ENCODE assay signal across 8 mouse cellular contexts in the genomic region with DNA sequence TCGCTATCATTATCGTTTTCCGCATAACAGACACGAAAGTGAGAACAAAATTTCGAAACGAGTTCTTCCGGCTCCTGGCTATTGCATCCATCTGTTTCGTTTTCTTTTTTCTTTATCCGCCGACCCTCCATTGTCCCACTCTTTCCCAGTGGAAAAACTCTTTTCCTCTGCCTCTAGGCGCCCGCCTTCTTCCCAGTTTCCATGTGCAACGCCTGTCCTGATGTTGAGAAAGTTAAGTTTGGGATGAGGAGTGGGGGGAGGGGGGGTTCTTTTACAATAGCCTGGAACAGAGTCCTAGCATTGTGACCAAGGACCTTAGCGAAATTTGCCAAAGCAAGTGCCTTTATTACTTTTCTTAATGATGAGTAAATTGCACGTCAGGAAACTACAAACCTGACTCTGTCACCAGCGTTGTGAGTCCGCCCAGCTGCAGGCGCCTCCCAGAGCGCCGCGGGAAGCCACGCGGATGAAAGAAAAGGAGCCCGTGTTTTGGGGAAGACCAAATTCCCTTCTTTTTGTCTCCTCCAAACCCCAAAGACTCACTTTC. TPM values are rescaled to one million over a fixed set of nuclear protein-coding genes. Genes with fewer than 3 reads are reported as not detected.
A peak's percentile ranks its signal among the peaks of the same experiment; 100 is the strongest.
DNase-seq lines count a peak whose midpoint lies in the region; ATAC-seq and TF ChIP-seq lines count a peak whose summit lies in the region.

No protein-coding gene starts in this region.

- peak overlapping the region; percentile 50 for H3K9ac ChIP-seq in intestine, embryonic 14.5 days (ENCODE audit: low read length)
- H3K9ac ChIP-seq in midbrain, embryonic 16.5 days (ENCODE audit: low read depth, low read length), result peak overlapping the region; percentile 76

- no peak overlapping the region for H3K27ac ChIP-seq in cerebellum, adult 2 months (ENCODE audit: insufficient read depth, low read length)
- H3K27ac ChIP-seq in spleen, adult 2 months (ENCODE audit: insufficient read depth, low read length), result no peak overlapping the region
- H3K27ac ChIP-seq in intestine, embryonic 14.5 days (ENCODE audit: low read depth), result peak overlapping the region; percentile 74
- H3K27ac ChIP-seq in midbrain, embryonic 16.5 days (ENCODE audit: low read length), result peak overlapping the region; percentile 28

- peak overlapping the region; percentile 62 for H3K4me3 ChIP-seq in cerebellum, adult 2 months (replicated peaks; ENCODE audit: insufficient read depth, low read depth, low read length)
- H3K4me3 ChIP-seq in spleen, adult 2 months (ENCODE audit: extremely low read depth, insufficient read depth, insufficient read length), result peak overlapping the region; percentile 76
- peak overlapping the region; percentile 71 for H3K4me3 ChIP-seq in intestine, embryonic 14.5 days (ENCODE audit: low read depth, low read length)
- H3K4me3 ChIP-seq in midbrain, embryonic 16.5 days (ENCODE audit: low read depth, low read length), result peak overlapping the region; percentile 67

- H3K4me1 ChIP-seq in cerebellum, adult 2 months (ENCODE audit: control insufficient read depth, insufficient read depth, low read length), result no peaks in the 10 kb centered on the region
- H3K4me1 ChIP-seq in spleen, adult 2 months (ENCODE audit: control insufficient read depth, insufficient read depth, insufficient read length), result peaks cover 2% of the 10 kb centered on the region; the same call in 1 of the 2 replicates
- peaks cover 26% of the 10 kb centered on the region for H3K4me1 ChIP-seq in intestine, embryonic 14.5 days (replicated peaks; ENCODE audit: control insufficient read depth, insufficient read depth, low read length)
- peaks cover 9% of the 10 kb centered on the region for H3K4me1 ChIP-seq in midbrain, embryonic 16.5 days (ENCODE audit: control insufficient read depth, insufficient read depth, low read length)

- DNase-seq in cerebellum, adult 2 months, result no peak
- no peak for DNase-seq in cerebellum, adult 9-11 months
- DNase-seq in spleen, adult 2 months (ENCODE audit: low read depth in 1 of 2, low spot score in 2 of 2), result no peak
- DNase-seq in spleen, postnatal 36 days (ENCODE audit: low spot score in 2 of 2), result no peak
- no peak for DNase-seq in intestine, embryonic 14.5 days (ENCODE audit: low spot score)
- no peak for DNase-seq in cerebellum, adult 9-10 months
- DNase-seq in urinary bladder, postnatal 4 days (ENCODE audit: low spot score in 2 of 2), result no peak

- H3K27me3 ChIP-seq in cerebellum, adult 2 months (ENCODE audit: control insufficient read depth, insufficient read depth, low read length), result no peaks in the 10 kb centered on the region; the same call in 1 of the 2 replicates
- peaks cover 14% of the 10 kb centered on the region for H3K27me3 ChIP-seq in spleen, adult 2 months (ENCODE audit: control insufficient read depth, insufficient read depth, low read length)
- H3K27me3 ChIP-seq in intestine, embryonic 14.5 days (replicated peaks; ENCODE audit: control insufficient read depth, insufficient read depth, low read length), result no peaks in the 10 kb centered on the region
- H3K27me3 ChIP-seq in midbrain, embryonic 16.5 days (ENCODE audit: control insufficient read depth, insufficient read depth, low read depth, low read length), result 0 out of 2 replicates have a peak, but pooled peaks cover 3% of the 10 kb centered on the region

- no peak for TF ChIP-seq CTCF in cerebellum, adult 2 months (IDR thresholded peaks at IDR 0.05; ENCODE audit: borderline replicate concordance, insufficient read depth, low read depth, low read length)
- TF ChIP-seq CTCF in spleen, adult 2 months (IDR thresholded peaks at IDR 0.05; ENCODE audit: extremely low read depth, insufficient read depth, insufficient read length, insufficient replicate concordance), result no peak

- 1% methylated on average over 24 of the region's 24 CpGs for WGBS in cerebellum, adult 2 months
- WGBS in spleen, adult 2 months, result under 1% methylated on average over 24 of the region's 24 CpGs
- under 1% methylated on average over 24 of the region's 24 CpGs for WGBS in intestine, embryonic 14.5 days
- WGBS in midbrain, embryonic 16.5 days, result under 1% methylated on average over 24 of the region's 24 CpGs

- ATAC-seq in intestine, embryonic 14.5 days (replicated peaks; ENCODE audit: low FRiP score, low TSS enrichment, low read depth), result peak; percentile 25; the same call in 1 of the 2 replicates
- ATAC-seq in midbrain, embryonic 16.5 days, result peak; percentile 29

- peak overlapping the region; percentile 85 for H3K4me2 ChIP-seq in intestine, embryonic 14.5 days (ENCODE audit: low read length)
- H3K4me2 ChIP-seq in midbrain, embryonic 16.5 days (ENCODE audit: low read length), result peak overlapping the region; percentile 99

- H3K9me3 ChIP-seq in intestine, embryonic 14.5 days (ENCODE audit: control insufficient read depth, low read length), result no peaks in the 10 kb centered on the region
- H3K9me3 ChIP-seq in midbrain, embryonic 16.5 days (replicated peaks; ENCODE audit: control insufficient read depth, low read length, poor library complexity, severe bottlenecking), result no peaks in the 10 kb centered on the region

- no peaks in the 10 kb centered on the region for H3K36me3 ChIP-seq in spleen, adult 2 months (ENCODE audit: control insufficient read depth, insufficient read depth, low read length)
- H3K36me3 ChIP-seq in intestine, embryonic 14.5 days (ENCODE audit: control insufficient read depth, insufficient read depth, low read length), result no peaks in the 10 kb centered on the region
- H3K36me3 ChIP-seq in midbrain, embryonic 16.5 days (ENCODE audit: control insufficient read depth, insufficient read depth, low read length), result no peaks in the 10 kb centered on the region

- no peak for TF ChIP-seq POLR2A in cerebellum, adult 2 months (IDR thresholded peaks at IDR 0.05; ENCODE audit: borderline replicate concordance, insufficient read depth, low read length)
- TF ChIP-seq POLR2A in spleen, adult 2 months (IDR thresholded peaks at IDR 0.05; ENCODE audit: low read depth, low read length), result no peak

RNA-seq across cellular contexts. Expression of a gene that starts 2.5 kb away (rescaled TPM):
- 6.9 and 9.5 TPM in 2 replicates for polyA plus RNA-seq in cerebellum, adult 2 months (2012; rRNA removed)
- polyA plus RNA-seq in spleen, adult 2 months (2012; rRNA removed), result 0.40 and 1.0 TPM in 2 replicates
- 40.2 and 42.8 TPM in 2 replicates for polyA plus RNA-seq in intestine, embryonic 14.5 days (2014; fragmentation: Nextera tagmentation; extraction: Ambion mirVana)
- polyA plus RNA-seq in midbrain, embryonic 16.5 days (2015; fragmentation: Nextera tagmentation; extraction: Ambion mirVana), result 21.5 and 30.8 TPM in 2 replicates

Comparison
In these comparisons a context has a peak if more than half of its experiments do, and no peak if none do; other contexts are left out.
1. H3K27ac ChIP-seq: peak in intestine, embryonic 14.5 days (single experiment) and midbrain, embryonic 16.5 days (single experiment); none in cerebellum, adult 2 months (single experiment) and spleen, adult 2 months (single experiment).
2. Peak in every context shown above with its lines, with median percentiles within 50 percentile points of each other: H3K4me3 ChIP-seq.